Mouse (Mus musculus): ENCODE measurements around the gene Dnajc4. TPM values are rescaled to one million over a fixed set of nuclear protein-coding genes. Genes with fewer than 3 reads are reported as not detected.

The Dnajc4 gene
- polyA plus RNA-seq, 1 experiment from 2014 or later: 24.0 TPM

DNA sequence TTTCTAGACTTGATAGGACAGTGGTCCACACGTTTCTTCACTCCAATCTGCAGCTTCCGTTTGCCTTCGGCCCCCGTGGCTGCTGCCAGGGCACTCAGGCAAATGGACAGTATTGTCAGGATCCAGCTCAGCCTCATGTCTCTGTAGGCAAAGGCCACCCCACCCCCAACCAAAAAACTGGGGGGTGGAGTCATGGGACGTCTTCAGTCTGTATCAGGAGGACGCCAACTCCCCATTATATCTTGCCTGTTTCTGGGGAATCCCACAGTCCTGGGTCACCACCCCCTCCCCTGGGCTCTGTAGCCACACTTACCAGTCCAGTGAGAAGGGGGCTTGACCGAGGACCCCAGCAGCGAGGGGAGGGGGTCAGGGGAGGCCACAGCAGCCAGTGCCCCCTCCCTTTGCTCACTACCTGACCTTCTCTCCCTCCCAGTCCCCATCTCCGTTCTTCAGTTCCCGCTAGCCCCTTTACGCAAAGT is 13.3 kb downstream of the Dnajc4 start:
- 11% methylated on average over 11 of the region's 11 CpGs for WGBS
- H3K27me3 ChIP-seq: no peaks in the 10 kb centered on the region
- H3K9ac ChIP-seq: peak overlapping the region; percentile 68
- H3K4me3 ChIP-seq: peak overlapping the region; percentile 56
- no peaks in the 10 kb centered on the region for H3K9me3 ChIP-seq (replicated peaks)
- H3K4me2 ChIP-seq (replicated peaks): peak overlapping the region; percentile 96
- H3K4me1 ChIP-seq: peaks cover 46% of the 10 kb centered on the region
- peak overlapping the region; percentile 94 for H3K27ac ChIP-seq
- no peak for ATAC-seq (ENCODE audit: low FRiP score)
- H3K36me3 ChIP-seq: peaks cover 26% of the 10 kb centered on the region

DNA sequence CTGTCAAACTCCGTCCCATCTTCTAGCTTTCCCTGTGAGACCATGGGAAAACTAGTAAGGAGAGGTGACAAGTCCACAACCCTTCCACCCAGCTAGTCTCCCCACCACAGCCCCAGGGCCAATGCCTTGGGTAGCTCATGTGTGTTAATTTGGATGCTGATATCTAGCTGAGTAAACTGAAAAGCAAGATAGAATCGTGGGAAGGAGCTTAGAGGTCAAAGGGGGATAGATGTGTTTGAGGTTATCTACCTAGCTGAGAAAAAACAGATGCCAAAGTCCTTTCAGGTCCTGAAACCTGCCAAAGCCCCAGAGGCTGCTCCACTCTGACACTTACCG is 13.8 kb downstream of the Dnajc4 start:
- 50% methylated on average over 3 of the region's 3 CpGs for WGBS
- H3K27ac ChIP-seq: peak overlapping the region; percentile 94
- ATAC-seq (ENCODE audit: low FRiP score): no peak
- H3K4me3 ChIP-seq: peak overlapping the region; percentile 56
- peaks cover 24% of the 10 kb centered on the region for H3K36me3 ChIP-seq
- H3K9me3 ChIP-seq (replicated peaks): no peaks in the 10 kb centered on the region
- H3K9ac ChIP-seq: peak overlapping the region; percentile 68
- peaks cover 49% of the 10 kb centered on the region for H3K4me1 ChIP-seq
- peak overlapping the region; percentile 96 for H3K4me2 ChIP-seq (replicated peaks)
- no peaks in the 10 kb centered on the region for H3K27me3 ChIP-seq

DNA sequence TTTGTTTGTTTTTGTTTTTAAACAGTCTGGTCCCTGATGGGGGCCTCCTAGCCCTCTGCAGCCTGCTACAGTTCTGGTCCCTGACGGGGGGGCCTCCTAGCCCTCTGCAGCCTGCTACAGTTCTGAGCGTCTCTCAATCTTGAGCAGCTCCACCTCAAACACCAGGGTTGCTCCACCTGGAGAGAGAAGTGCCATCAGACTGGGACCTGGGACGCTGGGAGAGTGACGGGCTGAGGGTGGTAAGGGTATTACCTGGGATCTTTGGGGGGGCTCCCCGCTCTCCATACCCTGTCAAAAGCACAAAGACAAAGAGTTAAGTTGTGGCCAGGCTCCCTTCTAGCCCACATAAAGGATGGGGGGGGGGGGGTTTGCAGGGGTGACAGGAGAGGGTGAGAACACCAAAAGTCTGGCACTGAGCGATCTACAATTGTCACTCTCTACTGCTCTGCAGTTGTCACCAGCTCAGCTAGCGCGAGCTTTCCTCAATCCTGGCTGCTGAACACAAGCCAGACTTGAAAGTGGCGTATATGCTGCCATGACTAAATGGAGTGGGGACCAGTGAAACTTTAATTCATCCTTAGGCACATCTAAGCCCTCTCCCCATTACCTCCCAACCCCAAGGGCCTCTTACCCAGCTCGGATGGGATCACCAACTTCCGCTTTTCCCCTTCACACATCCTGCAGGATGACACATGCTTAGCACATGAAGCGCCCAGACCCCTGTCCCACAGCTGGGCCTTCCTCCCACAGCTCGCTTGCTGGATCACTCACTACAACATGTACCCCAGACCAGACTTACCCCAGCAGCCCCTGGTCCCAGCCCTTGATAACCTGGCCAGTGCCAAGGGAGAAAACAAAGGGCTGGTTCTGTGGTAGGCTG is 14.4 kb downstream of the Dnajc4 start:
- Histone ChIP-seq H3K9ac (peak overlapping the region; percentile 68; the same call in 1 of the 2 replicates), H3K27ac (peak overlapping the region; percentile 94), H3K4me1 (peaks cover 52% of the 10 kb centered on the region)

DNA sequence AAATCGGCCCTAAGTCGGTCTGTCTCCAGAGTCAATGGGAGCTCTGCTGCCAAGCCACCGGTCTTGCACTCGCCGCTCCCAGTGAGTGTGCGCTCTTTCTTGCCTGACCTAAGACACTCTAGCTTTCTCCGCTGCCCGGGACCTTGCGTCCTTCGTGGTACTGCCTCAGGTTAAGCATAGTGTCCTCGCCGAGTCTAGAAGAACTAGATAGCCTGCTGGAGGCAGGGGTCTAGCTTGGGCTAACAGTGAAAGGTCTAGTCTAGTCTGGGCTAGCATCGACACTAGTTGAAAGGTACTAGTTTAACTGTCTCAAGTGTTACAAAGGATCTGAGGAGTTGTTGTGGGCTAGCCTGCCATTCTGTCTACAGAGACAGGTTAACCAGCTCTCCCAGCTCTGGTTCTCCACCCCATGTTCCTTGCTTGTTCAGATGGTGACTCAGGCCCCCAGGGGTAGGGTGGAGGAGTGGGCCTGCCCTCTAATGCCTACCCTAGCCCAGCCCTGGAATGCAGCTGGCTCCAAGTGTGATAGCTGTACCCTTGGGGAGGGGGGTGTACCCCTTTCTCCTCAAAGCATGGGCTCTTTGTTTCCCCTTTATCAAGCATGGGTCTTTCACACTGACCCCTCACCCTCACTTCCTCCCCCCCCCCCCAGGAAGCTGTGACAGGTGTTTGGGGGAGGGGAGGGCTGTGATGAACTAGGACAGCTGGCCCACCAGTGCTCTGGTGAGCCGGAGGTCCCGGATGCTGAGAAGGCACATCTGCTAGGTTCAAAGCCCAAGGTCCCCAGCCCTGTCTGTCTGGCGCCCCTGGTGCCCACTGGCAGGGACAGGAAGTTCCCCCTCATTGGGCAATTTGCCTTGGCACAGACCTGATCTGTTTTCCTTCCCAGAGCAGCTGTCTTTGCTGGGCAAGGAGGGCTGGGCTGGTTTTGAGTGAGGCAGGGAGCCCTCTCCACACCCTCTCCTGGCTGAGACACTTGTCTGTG is 16.5 kb downstream of the Dnajc4 start, which contains the start of gene Plcb3:
Gene Plcb3, minus strand, starts transcription at position 934 of the 985 bp plus-strand sequence.
- H3K4me3 ChIP-seq: peak within 1 kb of the TSS; percentile 78
- H3K36me3 ChIP-seq: peaks cover 17% of the 10 kb centered on the region
- peaks cover 48% of the 10 kb centered on the region for H3K4me1 ChIP-seq
- WGBS: 0% methylated on average over 16 of the region's 16 CpGs
- no peaks in the 10 kb centered on the region for H3K9me3 ChIP-seq (replicated peaks)
- H3K27me3 ChIP-seq: peaks cover 4% of the 10 kb centered on the region; the same call in 1 of the 2 replicates
- 0 out of 2 replicates have a peak, but pooled peaks have one; percentile 7 for ATAC-seq (ENCODE audit: low FRiP score)
- H3K9ac ChIP-seq: peak within 1 kb of the TSS; percentile 89
- peak within 1 kb of the TSS; percentile 96 for H3K4me2 ChIP-seq (replicated peaks)
- peak within 1 kb of the TSS; percentile 96 for H3K27ac ChIP-seq

More for the DNA sequence above, 14.4 kb downstream of the Dnajc4 start:
- no peaks in the 10 kb centered on the region for H3K9me3 ChIP-seq (replicated peaks)
- H3K27me3 ChIP-seq: no peaks in the 10 kb centered on the region
- peaks cover 24% of the 10 kb centered on the region for H3K36me3 ChIP-seq
- 86% methylated on average over 13 of the region's 13 CpGs for WGBS
- H3K4me2 ChIP-seq (replicated peaks): peak overlapping the region; percentile 96
- 0 out of 2 replicates have a peak overlapping the region, but pooled peaks have one; percentile 56 for H3K4me3 ChIP-seq
- no peak for ATAC-seq (ENCODE audit: low FRiP score)

DNA sequence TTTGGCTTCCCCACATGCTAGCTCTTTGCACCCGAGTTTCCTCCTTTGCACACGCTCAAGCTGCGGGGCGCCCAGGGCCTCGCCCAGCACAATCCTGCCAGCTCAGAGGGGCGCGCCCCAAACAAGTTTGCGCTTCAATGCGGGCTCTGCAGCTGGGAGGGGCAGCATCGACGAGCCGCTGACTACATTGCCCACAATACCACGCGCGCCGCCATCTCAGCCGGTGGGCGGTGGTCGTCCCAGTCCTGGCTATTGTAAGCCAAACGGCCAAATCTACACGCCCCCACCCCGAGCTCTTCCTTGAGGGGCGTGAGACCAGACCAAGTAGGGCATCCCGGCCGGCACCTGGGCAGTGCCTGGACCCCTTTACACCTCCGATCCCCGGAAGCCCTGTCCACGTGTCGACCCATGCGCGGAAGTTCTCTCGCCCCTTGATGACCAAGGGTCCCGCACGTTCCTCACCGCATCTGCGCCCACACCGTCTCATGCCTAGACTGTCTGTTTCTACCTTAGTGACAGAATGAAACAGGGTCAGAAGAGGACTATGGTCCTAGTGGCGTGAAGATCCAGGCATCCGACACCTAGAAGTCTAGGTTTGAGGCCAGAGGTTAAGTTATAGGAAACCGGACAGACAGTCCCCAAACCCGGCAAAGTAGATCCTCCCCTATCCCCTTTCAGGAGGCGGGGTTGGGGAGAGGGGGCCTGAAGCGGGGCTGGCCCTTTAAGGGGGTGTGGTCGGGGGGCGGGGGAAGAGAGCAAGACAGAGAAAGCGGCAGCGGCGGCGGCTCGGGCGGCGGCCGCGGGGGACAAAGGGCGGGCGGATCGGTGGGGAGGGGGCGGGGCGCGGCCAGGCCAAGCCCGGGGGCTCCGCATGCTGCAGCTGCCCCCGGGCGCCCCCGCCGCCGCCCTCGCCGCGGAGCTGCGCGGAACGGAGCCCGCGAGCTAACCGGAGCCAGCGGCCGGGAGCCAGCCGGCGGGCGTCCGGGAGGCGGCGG is 17.9 kb downstream of the Dnajc4 start, which contains the start of gene Ppp1r14b:
Gene Ppp1r14b, plus strand, starts transcription at position 758 of the 995 bp plus-strand sequence.
- peak; percentile 62 for ATAC-seq (ENCODE audit: low FRiP score)
- WGBS: under 1% methylated on average over 48 of the region's 84 CpGs
- H3K4me2 ChIP-seq (replicated peaks): peak within 1 kb of the TSS; percentile 96
- H3K27ac ChIP-seq: peak within 1 kb of the TSS; percentile 96
- peak within 1 kb of the TSS; percentile 89 for H3K9ac ChIP-seq
- H3K36me3 ChIP-seq: peaks cover 17% of the 10 kb centered on the region
- H3K27me3 ChIP-seq: peaks cover 17% of the 10 kb centered on the region
- H3K4me3 ChIP-seq: peak within 1 kb of the TSS; percentile 78
- H3K9me3 ChIP-seq (replicated peaks): no peaks in the 10 kb centered on the region
- peaks cover 55% of the 10 kb centered on the region for H3K4me1 ChIP-seq

DNA sequence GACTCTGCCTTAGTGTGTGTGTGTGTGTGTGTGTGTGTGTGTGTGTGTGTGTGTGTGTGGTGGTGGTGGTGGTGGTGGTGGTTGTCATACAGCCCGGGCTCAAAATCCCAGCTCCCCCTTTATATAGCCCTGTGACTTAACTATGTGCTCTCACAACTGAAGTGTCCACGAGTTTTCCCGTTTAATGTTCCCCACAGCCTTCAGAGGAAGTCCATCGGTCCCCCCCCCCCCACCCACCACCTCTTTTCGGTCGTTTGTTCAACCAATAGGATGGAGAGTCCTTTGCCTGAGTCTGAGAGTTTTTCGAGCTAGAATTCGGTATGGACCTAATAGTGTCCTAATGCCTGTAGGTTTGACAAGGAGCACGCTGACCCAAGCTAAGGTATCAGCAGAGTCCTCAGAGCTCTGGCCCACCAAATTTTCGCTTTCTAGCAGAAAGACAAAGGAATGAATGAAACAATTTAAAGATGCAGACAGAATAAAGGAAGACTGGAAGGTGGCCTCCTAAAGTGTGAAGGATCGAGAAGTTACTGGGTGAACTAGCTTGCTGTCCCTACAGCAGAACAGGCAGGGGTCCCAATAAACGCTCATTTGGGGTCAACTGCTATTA is 18.7 kb downstream of the Dnajc4 start:
- peak overlapping the region; percentile 89 for H3K9ac ChIP-seq
- H3K9me3 ChIP-seq (replicated peaks): no peaks in the 10 kb centered on the region
- H3K4me3 ChIP-seq: peak overlapping the region; percentile 78
- 23% methylated on average over 11 of the region's 12 CpGs for WGBS
- ATAC-seq (ENCODE audit: low FRiP score): no peak
- peaks cover 16% of the 10 kb centered on the region for H3K36me3 ChIP-seq
- H3K4me1 ChIP-seq: peaks cover 47% of the 10 kb centered on the region
- H3K4me2 ChIP-seq (replicated peaks): peak overlapping the region; percentile 96
- peaks cover 24% of the 10 kb centered on the region for H3K27me3 ChIP-seq
- H3K27ac ChIP-seq: peak overlapping the region; percentile 96

DNA sequence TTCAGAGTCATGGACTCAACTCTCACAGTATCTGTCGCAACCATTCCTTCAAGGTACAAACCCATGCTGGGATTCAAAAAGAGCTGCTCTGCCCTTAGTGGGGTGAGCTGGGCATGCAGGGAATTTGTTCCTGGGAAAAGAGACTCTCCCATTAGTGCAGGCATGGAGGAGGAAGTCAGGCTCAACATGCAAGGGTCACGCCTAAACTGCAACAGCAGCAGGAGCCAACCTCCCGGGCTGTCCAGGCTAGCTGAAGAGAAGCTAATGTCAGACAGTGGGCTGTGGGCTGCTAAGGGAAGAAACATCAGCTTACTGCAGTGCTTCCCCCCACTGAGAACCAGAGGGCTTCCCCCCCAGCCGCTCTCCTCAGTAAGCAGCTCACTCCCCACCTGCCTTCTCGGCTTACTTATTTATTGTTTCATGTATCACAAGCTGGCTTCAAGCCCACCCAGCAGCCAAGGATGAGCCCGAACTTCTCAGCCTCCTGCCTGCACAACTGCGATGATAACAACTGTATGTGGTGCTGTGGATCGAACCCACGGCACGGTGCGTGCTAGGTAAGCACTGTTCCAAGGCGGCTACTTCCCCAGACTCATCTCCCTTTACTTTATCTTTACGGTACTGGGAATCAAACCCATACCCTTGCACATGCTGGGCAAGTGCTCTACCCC is 20.0 kb downstream of the Dnajc4 start:
- ATAC-seq (ENCODE audit: low FRiP score): no peak

DNA sequence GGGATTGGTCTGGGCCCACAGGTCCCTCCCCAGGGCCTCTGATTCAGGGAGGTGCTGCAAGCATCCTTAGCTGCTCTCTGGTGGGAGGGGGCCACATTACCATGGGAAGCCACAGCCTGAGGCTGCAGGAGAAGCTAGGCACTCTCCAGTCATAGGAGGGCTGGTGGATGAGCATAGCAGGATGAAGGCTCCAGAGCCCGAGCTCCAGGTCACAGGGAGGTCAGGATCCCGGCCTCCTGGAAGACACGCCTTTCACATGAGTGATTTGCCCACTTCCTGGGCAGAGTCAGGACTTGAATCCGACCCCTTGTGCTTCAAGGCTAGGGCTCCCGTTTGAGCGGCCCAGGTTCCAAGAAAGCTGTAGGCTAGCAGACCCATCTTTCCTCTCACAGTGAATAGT is 20.7 kb downstream of the Dnajc4 start:
- 47% methylated on average over 6 of the region's 6 CpGs for WGBS
- no peak overlapping the region for H3K4me2 ChIP-seq (replicated peaks)
- no peak overlapping the region for H3K4me3 ChIP-seq
- H3K27me3 ChIP-seq: peaks cover 37% of the 10 kb centered on the region
- H3K36me3 ChIP-seq: no peaks in the 10 kb centered on the region
- ATAC-seq (ENCODE audit: low FRiP score): no peak
- peak overlapping the region; percentile 41 for H3K9ac ChIP-seq
- no peak overlapping the region for H3K27ac ChIP-seq
- H3K4me1 ChIP-seq: peaks cover 32% of the 10 kb centered on the region
- H3K9me3 ChIP-seq (replicated peaks): no peaks in the 10 kb centered on the region

More for the DNA sequence above, 20.0 kb downstream of the Dnajc4 start:
- Histone ChIP-seq H3K9ac (peak overlapping the region; percentile 41), H3K4me1 (peaks cover 39% of the 10 kb centered on the region), H3K4me2 (replicated peaks) (no peak overlapping the region), H3K27ac (no peak overlapping the region), H3K27me3 (peaks cover 37% of the 10 kb centered on the region), H3K4me3 (no peak overlapping the region), H3K9me3 (replicated peaks) (no peaks in the 10 kb centered on the region), H3K36me3 (peaks cover 3% of the 10 kb centered on the region)
- WGBS: 76% methylated on average over 13 of the region's 13 CpGs

DNA sequence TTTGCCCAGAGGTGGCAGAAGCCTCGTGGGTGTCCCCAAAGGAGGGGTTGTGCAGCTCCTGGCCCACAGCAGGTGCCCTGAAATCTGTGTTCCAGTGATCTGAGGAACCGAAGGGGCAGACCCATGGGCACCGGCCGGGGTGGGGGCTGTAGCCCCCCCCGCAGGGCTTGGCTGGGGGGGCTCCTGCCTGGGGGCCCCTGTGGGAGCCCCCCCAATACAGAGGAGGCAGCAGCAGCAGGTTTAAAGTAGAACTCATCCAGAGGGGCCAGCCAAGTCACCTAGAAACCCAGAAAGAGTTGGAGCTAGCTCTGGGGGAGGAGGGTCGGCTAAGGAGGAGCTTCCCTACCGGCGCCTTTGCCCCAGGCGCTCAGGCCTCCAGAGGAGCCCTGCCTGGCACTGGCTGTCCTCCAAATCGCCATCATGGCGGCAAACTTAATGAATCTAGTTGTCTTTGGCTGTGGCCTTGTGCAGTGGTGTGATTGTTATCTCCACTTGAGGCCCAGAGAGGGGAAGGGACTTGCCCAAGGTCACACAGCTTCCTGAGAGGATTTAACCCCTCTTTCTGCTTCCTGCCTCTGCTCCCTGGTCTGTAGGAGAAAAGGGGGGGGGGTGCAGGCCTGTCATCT is 21.8 kb downstream of the Dnajc4 start:
- peak overlapping the region; percentile 23; the same call in 1 of the 2 replicates for H3K9ac ChIP-seq
- ATAC-seq (ENCODE audit: low FRiP score): no peak
- no peaks in the 10 kb centered on the region for H3K9me3 ChIP-seq (replicated peaks)
- H3K36me3 ChIP-seq: no peaks in the 10 kb centered on the region
- H3K4me1 ChIP-seq: peaks cover 24% of the 10 kb centered on the region
- H3K27ac ChIP-seq: 0 out of 2 replicates have a peak overlapping the region, but pooled peaks have one; percentile 44
- 17% methylated on average over 11 of the region's 11 CpGs for WGBS
- H3K27me3 ChIP-seq: peaks cover 37% of the 10 kb centered on the region
- 0 out of 2 replicates have a peak overlapping the region, but pooled peaks have one; percentile 45 for H3K4me3 ChIP-seq
- H3K4me2 ChIP-seq (replicated peaks): peak overlapping the region; percentile 56
